Mouse (Mus musculus): Measurements from ENCODE around the gene Enpep. TPM values are rescaled to one million over a fixed set of nuclear protein-coding genes. Genes with fewer than 3 reads are reported as not detected.

The Enpep gene
- 50.1 TPM for polyA plus RNA-seq (2014; fragmentation: Illumina TruSeq; extraction: RNeasy Lipid Tissue Mini Kit (QIAGEN cat#74804))

DNA sequence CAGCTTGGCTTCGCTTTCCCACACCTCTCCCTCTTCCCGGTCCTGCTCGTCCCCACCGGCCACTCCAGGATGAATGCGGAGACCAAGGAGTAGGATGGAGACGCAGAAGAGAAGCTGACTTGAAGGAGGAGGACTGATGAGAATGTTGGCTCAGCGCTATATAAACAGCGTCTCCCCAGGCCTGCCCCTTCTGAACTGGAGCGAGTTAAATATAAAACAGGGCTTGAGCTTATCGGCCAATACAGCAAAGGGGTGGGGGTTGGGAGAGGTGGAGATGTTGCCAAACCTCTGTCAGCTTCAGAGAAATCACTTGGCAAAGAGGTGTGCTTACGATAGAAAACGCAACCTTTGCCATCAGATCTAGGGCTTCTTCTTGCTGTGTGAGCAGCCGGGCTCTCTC is at the start of gene Enpep:
Gene Enpep, minus strand, starts transcription at position 135 of the 400 bp plus-strand sequence.

Other genes with a start within 250 kb of the Enpep start
- not detected for gene Pitx2, start 132.8 kb downstream of the Enpep start, polyA plus RNA-seq (2014; fragmentation: Illumina TruSeq; extraction: RNeasy Lipid Tissue Mini Kit (QIAGEN cat#74804))
- 115 TPM for gene Elovl6, start 199.6 kb upstream of the Enpep start, polyA plus RNA-seq (2014; fragmentation: Illumina TruSeq; extraction: RNeasy Lipid Tissue Mini Kit (QIAGEN cat#74804))